Mouse (Mus musculus): ENCODE results near the gene Poc1b.

- TF ChIP-seq CHD2 (IDR thresholded peaks at IDR 0.05; ENCODE audit: low read depth, low read length), result no peak
- TF ChIP-seq MAFK (IDR thresholded peaks at IDR 0.05; ENCODE audit: insufficient read depth, low read depth, low read length), result no peak
- no peak for TF ChIP-seq ZNF384 (IDR thresholded peaks at IDR 0.05; ENCODE audit: low read depth, low read length)
These were observed 107.8 kb downstream of the Poc1b start for GRCm38 (mm10) chr10:99214421-99215299.
